Mouse (Mus musculus) layer of hippocampus, adult 8-10 months (tissue): ENCODE data around the gene Extl1. TPM values are rescaled to one million over a fixed set of nuclear protein-coding genes. Genes with fewer than 3 reads are reported as not detected.

Experiments used
- DNase-seq, 2 experiments: peaks; one replicate each; pipeline ENCODE4 v3.0.0; 2022; ENCODE audit warnings: low spot score in 2 of 2
- total RNA-seq, 4 experiments: library from RNA; stranded (reverse); gene quantifications; 2 replicates each; pipeline ENCODE4 v1.2.4; 2022

Gene Extl1
- total RNA-seq, 4 experiments from 2014 or later = 36.5 to 47.8 (median 42.9) TPM

- DNase-seq = no peak
Measured at GRCm38 (mm10) chr4:134391636-134392035, 8.0 kb upstream of the Extl1 start.

GRCm38 (mm10) chr4:134388397-134388796 lies 4.7 kb upstream of the Extl1 start:
- no peak for DNase-seq

GRCm38 (mm10) chr4:134387268-134387667 lies 3.6 kb upstream of the Extl1 start:
- DNase-seq = no peak

GRCm38 (mm10) chr4:134379510-134379909 lies 4.1 kb downstream of the Extl1 start:
- DNase-seq = no peak

GRCm38 (mm10) chr4:134378089-134378615 lies 5.5 kb downstream of the Extl1 start:
- DNase-seq = no peak

GRCm38 (mm10) chr4:134374306-134374705 lies 9.3 kb downstream of the Extl1 start:
- no peak for DNase-seq

- DNase-seq = no peak
Measured at GRCm38 (mm10) chr4:134373295-134373694, 10.4 kb downstream of the Extl1 start.

GRCm38 (mm10) chr4:134372294-134372747 lies 11.3 kb downstream of the Extl1 start:
- DNase-seq = peak; percentile 83 to 84

- DNase-seq = peak in 1 of 2 experiments; percentile 32
Measured at GRCm38 (mm10) chr4:134371316-134371855, 12.3 kb downstream of the Extl1 start.

GRCm38 (mm10) chr4:134370649-134371221 lies 12.9 kb downstream of the Extl1 start:
- DNase-seq = peak; percentile 59 to 66

- no peak for DNase-seq
Measured at GRCm38 (mm10) chr4:134365280-134365679, 18.4 kb downstream of the Extl1 start.

- DNase-seq = no peak
Measured at GRCm38 (mm10) chr4:134362586-134362985, 21.1 kb downstream of the Extl1 start.

- no peak for DNase-seq
Measured at GRCm38 (mm10) chr4:134362124-134362523, 21.5 kb downstream of the Extl1 start.

- no peak for DNase-seq
Measured at GRCm38 (mm10) chr4:134361215-134361614, 22.4 kb downstream of the Extl1 start.

GRCm38 (mm10) chr4:134359649-134360048 lies 24.0 kb downstream of the Extl1 start:
- DNase-seq = no peak

GRCm38 (mm10) chr4:134357461-134357771 lies 26.2 kb downstream of the Extl1 start:
- DNase-seq = no peak

- peak in 1 of 2 experiments; percentile 81 for DNase-seq
Measured at GRCm38 (mm10) chr4:134356591-134357460, 26.8 kb downstream of the Extl1 start.

- no peak for DNase-seq
Measured at GRCm38 (mm10) chr4:134355841-134356452, 27.7 kb downstream of the Extl1 start.

- no peak for DNase-seq
Measured at GRCm38 (mm10) chr4:134353527-134354409, 29.9 kb downstream of the Extl1 start.

- no peak for DNase-seq
Measured at GRCm38 (mm10) chr4:134352929-134353328, 30.7 kb downstream of the Extl1 start.

GRCm38 (mm10) chr4:134352261-134352707 lies 31.4 kb downstream of the Extl1 start:
- no peak for DNase-seq
